9 mouse cellular contexts compared by ENCODE assay signal in genomic region chr5:76075401-76075800, GRCm38 (mm10).
A peak's percentile ranks its signal among the peaks of the same experiment; 100 is the strongest.
DNase-seq lines count a peak whose midpoint lies in the region; ATAC-seq lines count a peak whose summit lies in the region.
"Had no signal": no experiment of that assay in that cellular context is flagged by ENCODE, and none has a peak within 500 bp of the region (broad histone marks: within the 10 kb centered on the region; RNA-seq: fewer than 3 reads in every experiment).

No protein-coding gene starts in this region.

- no peak overlapping the region for H3K27ac ChIP-seq in forebrain, embryonic 13.5 days
- H3K27ac ChIP-seq in neural tube, embryonic 11.5 days (ENCODE audit: low read depth, low read length) = no peak overlapping the region

- H3K4me2 ChIP-seq in forebrain, embryonic 13.5 days = peak overlapping the region; percentile 38
- no peak overlapping the region for H3K4me2 ChIP-seq in neural tube, embryonic 11.5 days (ENCODE audit: low read depth)

- H3K4me3 ChIP-seq in forebrain, embryonic 13.5 days = no peak overlapping the region
- H3K4me3 ChIP-seq in neural tube, embryonic 11.5 days (ENCODE audit: low read depth, low read length) = no peak overlapping the region

- H3K9ac ChIP-seq in forebrain, embryonic 13.5 days = no peak overlapping the region
- no peak overlapping the region for H3K9ac ChIP-seq in neural tube, embryonic 11.5 days (ENCODE audit: low read length)

- peaks cover 8% of the 10 kb centered on the region for H3K4me1 ChIP-seq in forebrain, embryonic 13.5 days
- H3K4me1 ChIP-seq in neural tube, embryonic 11.5 days (ENCODE audit: control insufficient read depth, insufficient read depth, low read length) = no peaks in the 10 kb centered on the region

- no peaks in the 10 kb centered on the region for H3K27me3 ChIP-seq in forebrain, embryonic 13.5 days
- no peaks in the 10 kb centered on the region for H3K27me3 ChIP-seq in neural tube, embryonic 11.5 days (ENCODE audit: control insufficient read depth, insufficient read depth, low read length)

- 24% methylated on average over 8 of the region's 8 CpGs for WGBS in forebrain, embryonic 13.5 days
- WGBS in neural tube, embryonic 11.5 days = 22% methylated on average over 8 of the region's 8 CpGs

- H3K36me3 ChIP-seq in forebrain, embryonic 13.5 days (ENCODE audit: poor library complexity, severe bottlenecking) = no peaks in the 10 kb centered on the region
- H3K36me3 ChIP-seq in neural tube, embryonic 11.5 days (ENCODE audit: control insufficient read depth, insufficient read depth, low read length) = no peaks in the 10 kb centered on the region

- no peaks in the 10 kb centered on the region for H3K9me3 ChIP-seq in forebrain, embryonic 13.5 days (replicated peaks)
- no peaks in the 10 kb centered on the region for H3K9me3 ChIP-seq in neural tube, embryonic 11.5 days (ENCODE audit: control insufficient read depth, low read length)

- ATAC-seq in forebrain, embryonic 13.5 days = no peak
- no peak for ATAC-seq in neural tube, embryonic 11.5 days (ENCODE audit: insufficient read depth, low FRiP score, low TSS enrichment)

- peak; percentile 13 to 18 for DNase-seq in cerebellum, postnatal 10 days
- no peak for DNase-seq in cerebellum, adult 8-10 months
- DNase-seq in kidney, postnatal 36 days = peak; percentile 41 to 44
- DNase-seq in neural tube, embryonic 11.5 days (ENCODE audit: low spot score) = peak; percentile 39
- no peak for DNase-seq in gastrocnemius, postnatal 4 days (ENCODE audit: low spot score in 2 of 2)
- DNase-seq in left cerebral cortex, adult 8-10 months (ENCODE audit: low spot score in 2 of 2) = no peak
- no peak for DNase-seq in cerebellum, postnatal 36 days
- DNase-seq: cerebellum, postnatal 25 days had no signal

Comparison
In these comparisons a context has a peak if more than half of its experiments do, and no peak if none do; other contexts are left out.
1. DNase-seq: peak in cerebellum, postnatal 10 days (2 of 2), kidney, postnatal 36 days (2 of 2) and neural tube, embryonic 11.5 days (single experiment); none in cerebellum, adult 8-10 months (single experiment), gastrocnemius, postnatal 4 days (0 of 2), left cerebral cortex, adult 8-10 months (0 of 2) and cerebellum, postnatal 36 days (0 of 2).